Mouse (Mus musculus) ovary, postnatal 10 days (tissue): Measurements from ENCODE around the gene Zdhhc24.

Experiments used
- DNase-seq: peaks from one replicate; pipeline ENCODE4 v3.0.0; 2022; ENCODE audit warnings: low spot score

Zdhhc24 gene

GRCm38 (mm10) chr19:4877785-4878184 lies 683 bp upstream of the Zdhhc24 start, which contains the start of gene Actn3:
Gene Actn3, minus strand, starts transcription at chr19:4877909.
- DNase-seq = peak; percentile 20

- no peak for DNase-seq
Observed at GRCm38 (mm10) chr19:4879324-4879703, 846 bp downstream of the Zdhhc24 start.

GRCm38 (mm10) chr19:4883961-4884360 lies 5.5 kb downstream of the Zdhhc24 start:
- no peak for DNase-seq

GRCm38 (mm10) chr19:4889791-4890190 lies 11.3 kb downstream of the Zdhhc24 start:
- no peak for DNase-seq

GRCm38 (mm10) chr19:4891798-4892197 lies 13.3 kb downstream of the Zdhhc24 start:
- DNase-seq = no peak

GRCm38 (mm10) chr19:4896780-4897520 lies 18.5 kb downstream of the Zdhhc24 start:
- DNase-seq = no peak

GRCm38 (mm10) chr19:4898972-4899371 lies 20.5 kb downstream of the Zdhhc24 start:
- no peak for DNase-seq

GRCm38 (mm10) chr19:4899888-4900287 lies 21.4 kb downstream of the Zdhhc24 start:
- no peak for DNase-seq

- peak; percentile 77 for DNase-seq
Observed at GRCm38 (mm10) chr19:4905979-4906794, 27.7 kb downstream of the Zdhhc24 start, which contains the start of gene Bbs1. Gene Bbs1, minus strand, starts transcription at chr19:4906628.

- DNase-seq = no peak
Observed at GRCm38 (mm10) chr19:4908107-4908506, 29.6 kb downstream of the Zdhhc24 start.

- no peak for DNase-seq
Observed at GRCm38 (mm10) chr19:4909376-4909775, 30.9 kb downstream of the Zdhhc24 start.

GRCm38 (mm10) chr19:4915924-4916603 lies 37.6 kb downstream of the Zdhhc24 start:
- no peak for DNase-seq

- DNase-seq = no peak
Observed at GRCm38 (mm10) chr19:4916827-4917226, 38.4 kb downstream of the Zdhhc24 start.

- no peak for DNase-seq
Observed at GRCm38 (mm10) chr19:4919652-4920051, 41.2 kb downstream of the Zdhhc24 start.

- no peak for DNase-seq
Observed at GRCm38 (mm10) chr19:4925121-4925860, 46.8 kb downstream of the Zdhhc24 start.

- peak; percentile 96 for DNase-seq
Observed at GRCm38 (mm10) chr19:4927904-4928531, 49.5 kb downstream of the Zdhhc24 start, which contains the start of gene Dpp3. Gene Dpp3, minus strand, starts transcription at chr19:4928287.

GRCm38 (mm10) chr19:4928781-4929180 lies 50.3 kb downstream of the Zdhhc24 start:
- no peak for DNase-seq
